Mouse (Mus musculus) neutrophil, adult 83 days (primary cell): ENCODE measurements around the gene Rdh1. TPM values are rescaled to one million over a fixed set of nuclear protein-coding genes. Genes with fewer than 3 reads are reported as not detected.

Experiments
- total RNA-seq, 2 experiments: library from RNA; stranded (reverse); gene quantifications; one replicate each; pipeline ENCODE4 v1.2.4; 2023

Gene Rdh1
- under 1 TPM; 0.20 to 0.33 TPM for total RNA-seq

GRCm38 (mm10) chr10:127759181-127760110 lies at the start of gene Rdh1, which contains the start of gene Rdh16f1:
TSS of gene Rdh1 (plus strand) at chr10:127759721.
TSS of gene Rdh16f1 (plus strand) at chr10:127759787.

DNA sequence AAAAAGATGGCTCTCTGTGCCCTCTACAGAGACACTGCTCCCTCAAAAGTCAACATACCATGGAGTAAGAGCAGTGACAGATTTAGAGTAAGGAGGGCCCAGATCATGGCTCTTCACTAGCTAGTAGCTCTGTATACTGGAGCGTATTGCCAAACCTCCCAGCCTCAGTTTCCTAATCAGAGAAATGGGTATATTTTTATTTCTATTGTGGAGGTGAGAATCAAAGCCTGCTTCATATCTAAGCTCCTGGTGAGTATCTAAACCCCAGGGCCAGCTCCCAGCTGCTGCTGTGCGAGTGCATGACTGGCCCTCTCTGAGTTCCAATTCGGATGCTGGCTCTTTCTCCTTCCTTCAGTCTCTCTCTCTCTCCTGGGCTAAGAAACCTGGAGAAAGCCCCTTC lies 35.3 kb upstream of the Rdh1 start, which contains the start of gene Tac2:
Tac2 (plus strand) TSS at position 301 of the 400 bp plus-strand sequence.

DNA sequence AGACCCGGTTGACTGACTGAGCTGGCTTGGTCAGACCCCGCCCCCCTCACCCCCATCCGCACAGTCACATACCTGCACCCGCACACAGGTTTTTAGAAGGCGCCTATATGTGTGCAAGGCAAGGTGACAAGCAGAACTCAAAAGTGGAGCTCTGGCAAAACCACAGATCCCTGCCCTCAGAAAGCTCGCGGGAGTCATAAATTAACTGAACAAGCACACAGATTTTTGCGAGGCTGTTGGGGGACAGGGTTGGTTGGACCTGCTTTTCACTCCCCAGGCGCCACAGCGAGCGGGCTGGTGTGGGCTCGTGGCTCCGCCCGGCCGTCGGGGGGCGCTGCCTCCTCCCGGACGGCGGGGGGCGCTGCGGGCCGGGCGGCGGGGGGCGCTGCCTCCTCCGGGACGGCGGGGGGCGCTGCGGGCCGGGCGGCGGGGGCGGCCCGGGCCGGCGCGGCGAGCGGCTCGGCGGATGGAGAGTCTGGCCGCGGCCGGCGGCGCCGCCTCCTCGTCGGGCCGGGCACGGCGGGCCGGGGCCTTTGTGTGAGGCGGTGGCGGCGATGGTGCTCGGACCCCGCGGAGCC lies 20.3 kb upstream of the Rdh1 start, which contains the start of gene Zbtb39:
Zbtb39 (plus strand) TSS at position 456 of the 578 bp plus-strand sequence.

GRCm38 (mm10) chr10:127751548-127751947 lies 8.0 kb upstream of the Rdh1 start, which contains the start of gene Gpr182:
TSS of gene Gpr182 (minus strand) at chr10:127751732.

GRCm38 (mm10) chr10:127776011-127776410 lies 16.5 kb downstream of the Rdh1 start, which contains the start of gene Rdh9:
TSS of gene Rdh9 (plus strand) at chr10:127776386.

GRCm38 (mm10) chr10:127800891-127801290 lies 41.4 kb downstream of the Rdh1 start, which contains the start of gene Rdh16:
TSS of gene Rdh16 (plus strand) at chr10:127801152.

Other genes with a start within 250 kb of the Rdh1 start
- not detected for gene Ndufa4l2, start 244.8 kb upstream of the Rdh1 start, total RNA-seq
- gene Shmt2, start 237.3 kb upstream of the Rdh1 start, total RNA-seq = 10 to 100 TPM; 27.5 to 27.6 TPM
- gene Nxph4, start 225.2 kb upstream of the Rdh1 start, total RNA-seq = not detected
- 100 to 1,000 TPM in 1 of 2 experiments, 10 to 100 TPM in 1; 95.8 to 102 TPM for gene Lrp1, start 138.6 kb upstream of the Rdh1 start, total RNA-seq
- 100 to 1,000 TPM; 185 to 200 TPM for gene Stat6, start 116.7 kb upstream of the Rdh1 start, total RNA-seq
- gene Nemp1, start 92.8 kb upstream of the Rdh1 start, total RNA-seq = 10 to 100 TPM; 13.0 to 13.2 TPM
- 1 to 10 TPM; 1.2 to 1.5 TPM for gene Nab2, start 91.2 kb upstream of the Rdh1 start, total RNA-seq
- gene Myo1a, start 54.6 kb upstream of the Rdh1 start, total RNA-seq = under 1 TPM; 0.51 to 0.94 TPM
- gene Tac2, start 35.2 kb upstream of the Rdh1 start, total RNA-seq = 1 to 10 TPM; 2.0 to 5.6 TPM
- gene Zbtb39, start 20.2 kb upstream of the Rdh1 start, total RNA-seq = 10 to 100 TPM; 14.4 to 17.2 TPM
- gene Gpr182, start 8.0 kb upstream of the Rdh1 start, total RNA-seq = under 1 TPM in 1 of 2 experiments, not detected in 1; 0.22 TPM
- under 1 TPM in 1 of 2 experiments, not detected in 1; 0.20 TPM for gene Rdh16f1, start 66 bp downstream of the Rdh1 start, total RNA-seq
- under 1 TPM in 1 of 2 experiments, not detected in 1; 0.49 TPM for gene Rdh9, start 16.7 kb downstream of the Rdh1 start, total RNA-seq
- gene Rdh16, start 41.4 kb downstream of the Rdh1 start, total RNA-seq = under 1 TPM in 1 of 2 experiments, not detected in 1; 0.20 TPM
- not detected for gene Rdh19, start 90.2 kb downstream of the Rdh1 start, total RNA-seq
- not detected for gene Rdh16f2, start 106.8 kb downstream of the Rdh1 start, total RNA-seq
- gene Rdh7, start 129.1 kb downstream of the Rdh1 start, total RNA-seq = not detected
- gene Sdr9c7, start 138.8 kb downstream of the Rdh1 start, total RNA-seq = not detected
- not detected for gene Hsd17b6, start 247.9 kb downstream of the Rdh1 start, total RNA-seq